Mouse (Mus musculus) macrophage (primary cell): ENCODE results near the gene Huwe1. TPM values are rescaled to one million over a fixed set of nuclear protein-coding genes. Genes with fewer than 3 reads are reported as not detected.
A peak's percentile ranks its signal among the peaks of the same experiment; 100 is the strongest.

Experiments
- H3K27ac ChIP-seq: fragments of 350-480 bp; formaldehyde crosslinking; 2 replicates; pipeline ENCODE4 v1.9.0; 2021
- H3K36me3 ChIP-seq: fragments of 350-480 bp; formaldehyde crosslinking; 2 replicates; pipeline ENCODE4 v1.9.0; 2021; ENCODE audit errors: inconsistent target
- H3K4me3 ChIP-seq: fragments of 350-480 bp; formaldehyde crosslinking; 2 replicates; pipeline ENCODE4 v1.9.0; 2021; ENCODE audit errors: inconsistent target
- H3K79me2 ChIP-seq: fragments of 350-480 bp; formaldehyde crosslinking; 2 replicates; pipeline ENCODE4 v1.9.0; 2021; ENCODE audit errors: inconsistent target
- WGBS: methylation state at CpG from one replicate; pipeline ENCODE4 v1.1.7; 2026; ENCODE audit warnings: inconsistent platforms; ENCODE audit not compliant: missing documents; 5-methylcytosine and 5-hydroxymethylcytosine counted together
- polyA plus RNA-seq: library from polyadenylated mRNA; stranded (reverse); fragments of 250-400 nt; gene quantifications from 3 replicates; pipeline ENCODE4 v1.2.4, GENCODE M21; 2018; ENCODE audit warnings: inconsistent platforms
- total RNA-seq, 78 experiments: library from RNA; depleted of rRNA; stranded (reverse); fragments of 250-400 nt; gene quantifications; 1 replicate in 9 of 78; 2 replicates in 24 of 78; 3 replicates in 43 of 78; 4 replicates in 2 of 78; pipeline ENCODE4 v1.2.4; 2018; ENCODE audit warnings: inconsistent platforms in 56 of 78

The Huwe1 gene
- 1,000 to 10,000 TPM in 1 of 26 experiments, 100 to 1,000 TPM in 25; 487 to 1,005 (median 679) TPM for total RNA-seq (2018; cell fraction: chromatin; rRNA removed)
- 100 to 1,000 TPM in 3 of 26 experiments, 10 to 100 TPM in 23; 41.5 to 120 (median 78.3) TPM for total RNA-seq (2018; cell fraction: cytosol; rRNA removed)
- total RNA-seq (2018; cell fraction: nucleus; rRNA removed) = 100 to 1,000 TPM; 199 to 420 (median 324) TPM
- polyA plus RNA-seq = 38.2 to 49.8 TPM (median 41.1 TPM) in 3 replicates

DNA sequence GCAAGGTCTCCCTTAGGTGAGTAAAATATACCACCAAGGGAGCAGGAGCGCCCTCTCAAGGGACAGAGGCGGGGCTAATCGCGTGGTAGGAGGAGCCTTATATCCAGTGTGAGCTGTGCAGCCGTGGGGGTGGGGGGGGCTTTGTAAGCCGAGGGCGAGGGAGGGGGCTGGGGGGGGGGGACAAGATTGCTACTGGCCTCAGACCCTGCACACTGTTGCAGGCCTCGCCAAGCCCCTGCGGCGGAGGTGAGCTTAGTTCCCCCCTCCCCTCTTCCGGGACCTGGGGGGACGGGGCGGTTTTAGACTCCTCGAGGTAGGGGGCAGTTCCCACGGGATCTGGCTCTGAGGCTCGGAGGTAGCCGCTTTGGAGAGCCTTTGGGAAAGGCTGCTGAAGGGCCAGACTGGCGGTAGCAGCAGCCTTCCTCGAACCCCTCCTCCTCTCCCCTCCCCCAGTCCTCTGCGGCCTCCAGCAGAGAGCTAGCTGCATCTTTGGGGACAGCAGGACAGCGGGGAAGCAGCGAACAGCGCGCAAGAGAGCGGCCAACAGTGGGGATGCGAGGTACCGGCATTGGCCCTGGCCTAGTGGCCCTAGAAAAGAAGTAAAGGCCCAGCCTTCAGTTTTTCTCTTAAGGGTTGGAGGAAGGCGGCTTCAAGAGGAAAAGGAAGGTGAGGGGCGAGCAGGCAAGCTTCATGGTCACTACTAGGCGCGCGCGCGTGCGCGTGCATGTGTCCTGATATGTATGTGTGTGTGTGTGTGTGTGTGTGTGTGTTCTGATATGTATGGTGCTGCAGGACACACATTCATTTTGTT is at the start of gene Huwe1:
TSS of gene Huwe1 (plus strand) at position 107 of the 811 bp plus-strand sequence.
- Histone ChIP-seq H3K27ac (peak within 1 kb of the TSS; percentile 70), H3K36me3 (no peaks in the 10 kb centered on the region), H3K4me3 (peak within 1 kb of the TSS; percentile 52), H3K79me2 (peaks cover 23% of the 10 kb centered on the region)
- 31% methylated on average over 18 of the region's 36 CpGs for WGBS

GRCm38 (mm10) chrX:151780348-151780747 is 20.3 kb upstream of the Huwe1 start:
- 100% methylated on average over 1 of the region's 1 CpGs for WGBS
- Histone ChIP-seq H3K27ac (no peak overlapping the region), H3K4me3 (no peak overlapping the region), H3K79me2 (no peaks in the 10 kb centered on the region), H3K36me3 (no peaks in the 10 kb centered on the region)

DNA sequence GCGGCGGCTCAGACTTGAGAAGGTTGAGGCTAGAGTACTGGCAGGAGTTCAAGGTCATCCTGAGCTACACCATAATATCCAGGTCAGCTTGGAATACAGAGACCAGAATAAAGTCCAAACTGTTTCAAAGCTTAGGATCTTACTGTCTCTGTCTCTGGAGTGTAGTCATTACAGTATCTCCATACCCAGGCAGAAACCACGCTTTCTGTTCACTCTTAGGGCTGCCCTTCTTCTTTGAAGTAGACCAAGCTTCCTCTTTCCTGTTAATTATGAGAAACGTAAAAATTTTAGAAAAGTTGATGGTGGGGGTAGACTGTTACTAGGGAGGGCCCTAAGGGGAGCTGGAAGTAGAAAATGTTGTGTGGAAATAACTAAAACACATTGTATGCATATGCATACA is 17.7 kb upstream of the Huwe1 start:
- H3K79me2 ChIP-seq = no peaks in the 10 kb centered on the region
- H3K36me3 ChIP-seq = no peaks in the 10 kb centered on the region
- H3K27ac ChIP-seq = no peak overlapping the region
- H3K4me3 ChIP-seq = no peak overlapping the region
- 68% methylated on average over 4 of the region's 4 CpGs for WGBS

DNA sequence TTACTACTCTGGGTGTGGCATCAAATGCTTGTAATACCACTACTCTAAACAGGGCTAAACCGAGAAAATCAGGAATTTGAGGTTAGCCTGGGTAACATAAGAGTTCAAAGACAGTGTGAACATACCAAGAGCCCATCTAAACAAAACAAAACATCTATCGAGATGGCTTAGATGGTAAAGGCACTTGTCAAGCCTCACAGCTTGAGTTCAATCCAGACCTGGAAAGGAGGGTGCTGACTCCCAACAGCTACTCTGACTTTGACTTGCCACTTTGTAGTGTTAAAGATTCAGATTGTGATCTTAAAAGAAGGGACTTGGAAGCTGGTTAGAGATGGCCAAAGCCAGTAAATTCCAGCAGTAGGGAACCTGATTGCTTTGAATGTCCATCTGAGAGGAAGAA is 7.8 kb upstream of the Huwe1 start:
- no peaks in the 10 kb centered on the region for H3K79me2 ChIP-seq
- no peak overlapping the region for H3K27ac ChIP-seq
- no peaks in the 10 kb centered on the region for H3K36me3 ChIP-seq
- 100% methylated on average over 1 of the region's 2 CpGs for WGBS
- H3K4me3 ChIP-seq = no peak overlapping the region

GRCm38 (mm10) chrX:151797970-151798369 is 2.6 kb upstream of the Huwe1 start:
- 67% methylated on average over 1 of the region's 1 CpGs for WGBS
- Histone ChIP-seq H3K36me3 (no peaks in the 10 kb centered on the region), H3K4me3 (no peak overlapping the region), H3K79me2 (no peaks in the 10 kb centered on the region), H3K27ac (no peak overlapping the region)

- Histone ChIP-seq H3K27ac (peak overlapping the region; percentile 70), H3K36me3 (no peaks in the 10 kb centered on the region), H3K79me2 (peaks cover 38% of the 10 kb centered on the region), H3K4me3 (peak overlapping the region; percentile 52)
- WGBS = 26% methylated on average over 12 of the region's 13 CpGs
Measured at GRCm38 (mm10) chrX:151802328-151802955, 1.8 kb downstream of the Huwe1 start.

- peak overlapping the region; percentile 70 for H3K27ac ChIP-seq
- no peaks in the 10 kb centered on the region for H3K36me3 ChIP-seq
- H3K4me3 ChIP-seq = peak overlapping the region; percentile 69
- WGBS = 19% methylated on average over 52 of the region's 77 CpGs
- H3K79me2 ChIP-seq = peaks cover 46% of the 10 kb centered on the region
Measured at GRCm38 (mm10) chrX:151802956-151803776, 2.6 kb downstream of the Huwe1 start.

DNA sequence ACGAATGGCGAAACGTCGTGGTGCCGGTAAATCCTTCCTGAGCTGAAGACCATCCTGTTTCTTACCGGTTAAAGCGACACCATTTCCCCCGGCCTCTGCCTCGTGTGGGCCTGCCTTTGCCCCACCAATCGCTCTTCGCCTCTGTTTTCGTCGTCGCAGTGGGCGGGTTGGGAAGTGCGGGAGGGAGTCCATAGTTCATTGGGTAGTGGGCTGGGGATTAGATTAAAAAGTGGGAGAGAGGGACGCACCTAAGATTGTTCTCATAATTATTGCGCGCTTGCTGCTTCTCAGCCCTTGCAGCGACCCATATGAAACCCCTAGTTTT is 3.1 kb downstream of the Huwe1 start:
- Histone ChIP-seq H3K36me3 (no peaks in the 10 kb centered on the region), H3K27ac (peak overlapping the region; percentile 63), H3K4me3 (peak overlapping the region; percentile 69), H3K79me2 (peaks cover 51% of the 10 kb centered on the region)
- 15% methylated on average over 18 of the region's 20 CpGs for WGBS

GRCm38 (mm10) chrX:151804388-151804787 is 3.8 kb downstream of the Huwe1 start:
- WGBS = 28% methylated on average over 8 of the region's 9 CpGs

DNA sequence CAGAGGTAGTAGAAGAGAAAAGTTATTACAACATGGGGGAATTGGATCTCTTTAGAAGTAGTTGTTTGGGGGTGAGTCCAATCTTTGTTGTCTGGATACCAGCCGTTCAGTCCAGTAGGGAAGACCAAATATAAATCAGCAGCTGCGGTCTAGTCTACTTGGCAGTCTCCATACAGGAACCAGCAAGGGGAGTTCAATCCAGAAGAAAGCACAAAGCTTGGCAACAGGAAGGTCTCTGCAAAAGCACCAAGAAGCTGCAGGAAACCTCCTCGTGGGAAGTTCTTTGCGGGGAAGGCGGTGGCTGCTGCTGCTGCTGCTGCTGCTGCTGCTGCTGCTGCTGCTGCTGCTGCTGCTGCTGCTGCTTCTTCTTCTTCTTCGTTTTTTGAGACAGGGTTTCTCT is 10.9 kb downstream of the Huwe1 start:
- 77% methylated on average over 6 of the region's 6 CpGs for WGBS
- Histone ChIP-seq H3K4me3 (no peak overlapping the region), H3K79me2 (peaks cover 99% of the 10 kb centered on the region), H3K27ac (no peak overlapping the region), H3K36me3 (no peaks in the 10 kb centered on the region)

More at GRCm38 (mm10) chrX:151804388-151804787, 3.8 kb downstream of the Huwe1 start:
- Histone ChIP-seq H3K79me2 (peaks cover 58% of the 10 kb centered on the region), H3K4me3 (peak overlapping the region; percentile 69), H3K27ac (peak overlapping the region; percentile 63; the same call in 1 of the 2 replicates), H3K36me3 (no peaks in the 10 kb centered on the region)

DNA sequence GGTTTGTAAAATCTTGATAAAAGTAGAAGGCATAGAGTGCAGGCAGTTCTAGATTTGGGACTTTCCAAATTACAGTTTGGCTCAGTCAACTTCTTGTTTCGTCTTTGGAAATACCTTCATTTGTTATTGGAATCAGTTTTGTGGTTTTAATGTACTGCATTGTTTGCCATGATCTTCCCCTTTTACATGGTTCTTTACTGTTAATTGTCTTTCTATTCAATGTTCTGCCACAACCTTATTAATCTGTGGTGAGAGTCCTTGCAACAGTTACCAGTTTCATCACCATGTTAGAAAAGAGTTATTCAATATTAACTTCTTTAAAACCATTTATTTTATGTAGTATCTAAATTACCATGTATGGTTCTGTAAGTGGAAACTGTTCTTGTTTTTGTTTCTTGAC is 13.0 kb downstream of the Huwe1 start:
- H3K4me3 ChIP-seq = no peak overlapping the region
- 64% methylated on average over 1 of the region's 1 CpGs for WGBS
- no peaks in the 10 kb centered on the region for H3K36me3 ChIP-seq
- H3K79me2 ChIP-seq = peaks cover 99% of the 10 kb centered on the region
- H3K27ac ChIP-seq = no peak overlapping the region

- H3K79me2 ChIP-seq = peaks cover 100% of the 10 kb centered on the region
- H3K36me3 ChIP-seq = no peaks in the 10 kb centered on the region
- 82% methylated on average over 3 of the region's 3 CpGs for WGBS
- no peak overlapping the region for H3K4me3 ChIP-seq
- H3K27ac ChIP-seq = no peak overlapping the region
Measured at GRCm38 (mm10) chrX:151817712-151818111, 17.1 kb downstream of the Huwe1 start.

DNA sequence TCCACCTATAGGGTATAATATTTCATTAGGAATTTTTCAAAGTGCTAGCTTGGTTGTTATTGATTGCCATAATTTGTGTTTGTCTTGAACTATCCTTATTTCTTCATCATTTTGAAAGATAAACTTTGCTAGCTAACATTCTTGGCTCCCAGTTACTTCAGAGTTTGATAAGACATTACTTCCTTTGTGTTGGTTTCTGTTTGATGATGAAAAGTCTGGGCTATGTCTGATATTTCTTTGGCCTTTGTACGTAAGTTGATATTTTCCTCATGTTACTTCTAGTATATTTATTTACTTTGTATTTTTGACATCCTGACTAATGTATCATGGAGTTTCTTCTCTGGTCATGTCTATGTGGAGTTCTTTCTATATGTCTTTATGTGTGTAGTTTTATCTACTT is 28.4 kb downstream of the Huwe1 start:
- H3K36me3 ChIP-seq = no peaks in the 10 kb centered on the region
- H3K4me3 ChIP-seq = no peak overlapping the region
- no peak overlapping the region for H3K27ac ChIP-seq
- H3K79me2 ChIP-seq = peaks cover 100% of the 10 kb centered on the region
- 100% methylated on average over 1 of the region's 1 CpGs for WGBS

DNA sequence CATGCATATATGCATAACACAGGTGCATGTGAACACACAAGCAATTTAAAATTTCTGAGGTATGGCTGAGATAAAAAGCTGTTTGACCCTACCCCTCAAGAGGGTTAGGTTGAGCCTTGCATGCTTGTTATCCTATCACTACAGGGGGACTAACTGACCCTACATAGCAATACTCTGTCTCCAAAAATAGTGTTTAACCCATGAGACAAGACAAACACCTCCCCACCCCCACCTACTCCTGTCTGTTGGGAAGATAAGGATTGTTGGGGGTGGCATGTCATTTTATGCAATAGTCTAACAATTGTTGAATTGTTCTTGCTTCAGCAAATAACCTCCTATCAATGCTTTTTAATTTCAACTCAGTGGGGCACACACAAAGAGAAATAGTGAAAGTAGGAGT is 30.7 kb downstream of the Huwe1 start:
- Histone ChIP-seq H3K27ac (no peak overlapping the region), H3K4me3 (no peak overlapping the region), H3K79me2 (peaks cover 92% of the 10 kb centered on the region), H3K36me3 (no peaks in the 10 kb centered on the region)
